Comparison of ENCODE assay signal across 1 mouse cellular context in genomic region chr7:19506326-19506725, GRCm38 (mm10).
A peak's percentile ranks its signal among the peaks of the same experiment; 100 is the strongest.
TF ChIP-seq lines count a peak whose summit lies in the region.

No protein-coding gene starts in this region.

TF ChIP-seq in MEL, 35 proteins besides CTCF, POLR2A, EP300 and RAD21:
- TF ChIP-seq USF2 (IDR thresholded peaks at IDR 0.05; ENCODE audit: borderline replicate concordance in 1 of 2, insufficient read depth in 1 of 2, low read depth in 1 of 2, low read length in 2 of 2) (no peak), GATA1 (IDR thresholded peaks at IDR 0.05; ENCODE audit: low read depth, low read length) (no peak), ZMIZ1 (IDR thresholded peaks at IDR 0.05; ENCODE audit: low read depth, low read length) (no peak), CHD2 (IDR thresholded peaks at IDR 0.05; ENCODE audit: low read length) (no peak), CHD1 (IDR thresholded peaks at IDR 0.05; ENCODE audit: low read depth, low read length) (no peak; the same call in 1 of the 2 replicates), SMC3 (IDR thresholded peaks at IDR 0.05; ENCODE audit: low read depth, low read length) (peak; percentile 88), ZKSCAN1 (IDR thresholded peaks at IDR 0.05; ENCODE audit: low read depth, low read length) (no peak), MAFK (IDR thresholded peaks at IDR 0.05; ENCODE audit: borderline replicate concordance, low read depth, low read length) (no peak), BHLHE40 (IDR thresholded peaks at IDR 0.05; ENCODE audit: borderline replicate concordance, low read depth, low read length) (no peak), UBTF (IDR thresholded peaks at IDR 0.05; ENCODE audit: borderline replicate concordance, insufficient read depth, low read depth, low read length) (no peak), MYC (IDR thresholded peaks at IDR 0.05; ENCODE audit: low read depth, low read length) (no peak), POLR2AphosphoS2 (IDR thresholded peaks at IDR 0.05; ENCODE audit: low read length) (no peak), TCF12 (IDR thresholded peaks at IDR 0.05; ENCODE audit: low read depth, low read length) (no peak), USF1 (IDR thresholded peaks at IDR 0.05; ENCODE audit: low read depth, low read length) (no peak), NRF1 (IDR thresholded peaks at IDR 0.05; ENCODE audit: insufficient read depth, low read depth, low read length, poor library complexity, severe bottlenecking) (no peak), MYB (IDR thresholded peaks at IDR 0.05; ENCODE audit: low read depth, low read length) (no peak), TAL1 (IDR thresholded peaks at IDR 0.05; ENCODE audit: low read length) (no peak), RCOR1 (IDR thresholded peaks at IDR 0.05; ENCODE audit: low read depth, low read length) (no peak), KAT2A (conservative IDR thresholded peaks at IDR 0.05; ENCODE audit: low read depth, low read length) (no peak), POLR2AphosphoS5 (IDR thresholded peaks at IDR 0.05; ENCODE audit: borderline replicate concordance, low read depth, low read length) (no peak), MEF2A (IDR thresholded peaks at IDR 0.05; ENCODE audit: extremely low read depth, insufficient replicate concordance, low read depth, low read length, poor library complexity, severe bottlenecking) (no peak), E2F4 (IDR thresholded peaks at IDR 0.05; ENCODE audit: borderline replicate concordance, low read depth, low read length) (no peak), GABPA (IDR thresholded peaks at IDR 0.05; ENCODE audit: low read depth, low read length) (no peak), MAZ (IDR thresholded peaks at IDR 0.05; ENCODE audit: low read depth, low read length) (no peak), MXI1 (IDR thresholded peaks at IDR 0.05; ENCODE audit: low read depth, low read length) (0 out of 2 replicates have a peak, but pooled peaks have one; percentile 38), ELF1 (IDR thresholded peaks at IDR 0.05; ENCODE audit: low read depth, low read length) (no peak), ETS1 (IDR thresholded peaks at IDR 0.05; ENCODE audit: low read depth, low read length) (no peak), SIN3A (IDR thresholded peaks at IDR 0.05; ENCODE audit: low read length) (peak; percentile 64; the same call in 1 of the 2 replicates), TBP (IDR thresholded peaks at IDR 0.05; ENCODE audit: low read depth, low read length) (no peak), JUND (IDR thresholded peaks at IDR 0.05; ENCODE audit: low read depth, low read length) (no peak), ZC3H11A (IDR thresholded peaks at IDR 0.05; ENCODE audit: low read depth, low read length) (peak; percentile 54), MAX (IDR thresholded peaks at IDR 0.05; ENCODE audit: low read length) (no peak), HCFC1 (IDR thresholded peaks at IDR 0.05; ENCODE audit: low read depth, low read length) (peak; percentile 58), ZNF384 (IDR thresholded peaks at IDR 0.05; ENCODE audit: low read depth, low read length) (no peak), NELFE (IDR thresholded peaks at IDR 0.05; ENCODE audit: low read depth, low read length) (no peak)
